Mouse (Mus musculus): Measurements from ENCODE around the gene Lce1a1.

DNA sequence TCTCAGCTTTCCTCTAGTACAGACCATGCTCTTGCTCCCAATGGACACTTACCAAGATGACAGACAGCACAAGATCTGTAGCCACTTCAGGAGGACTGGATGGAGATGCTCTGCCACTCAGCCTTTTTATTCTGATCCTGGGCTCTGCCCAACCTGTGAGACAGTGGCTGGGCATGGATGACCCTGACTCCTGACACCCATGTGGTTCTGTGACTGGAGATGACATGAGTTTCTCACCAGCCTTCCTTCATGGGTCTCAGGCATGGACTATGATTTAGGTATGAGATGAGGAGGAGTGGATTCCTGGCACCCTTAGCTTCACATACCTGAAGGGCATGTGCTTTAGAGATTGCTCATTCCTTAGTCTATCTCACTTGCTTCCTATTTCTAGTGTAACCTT is 8.7 kb upstream of the Lce1a1 start, which contains the start of gene Lce1b:
- TF ChIP-seq CTCF (IDR thresholded peaks at IDR 0.05): no peak
- TF ChIP-seq EP300 (IDR thresholded peaks at IDR 0.05): no peak
